Mouse (Mus musculus): ENCODE results near the gene Spryd3.

- TF ChIP-seq CTCF (IDR thresholded peaks at IDR 0.05; ENCODE audit: insufficient read depth, low read length) (no peak), POLR2A (IDR thresholded peaks at IDR 0.05; ENCODE audit: borderline replicate concordance, extremely low read depth, low read depth, low read length) (no peak)
These were observed 10.1 kb upstream of the Spryd3 start for GRCm38 (mm10) chr15:102146089-102146488.
